Mouse (Mus musculus): Measurements from ENCODE around the gene Nppc.

- TF ChIP-seq CTCF (IDR thresholded peaks at IDR 0.05; ENCODE audit: low read depth), result no peak
- TF ChIP-seq EP300 (IDR thresholded peaks at IDR 0.05; ENCODE audit: low read depth), result no peak
Measured at GRCm38 (mm10) chr1:86703300-86703964, 33.1 kb upstream of the Nppc start, which contains the start of gene Dis3l2.
